Mouse (Mus musculus) E14TG2a.4 (cell line): ENCODE measurements around the gene Snn.

Experiments used
- CTCF ChIP-seq: conservative IDR thresholded peaks from 2 replicates; pipeline ENCODE4 v1.5.1; 2014; ENCODE audit warnings: low read length
- NANOG ChIP-seq: IDR thresholded peaks from 2 replicates; pipeline ENCODE4 v1.6.1; 2014; ENCODE audit warnings: borderline replicate concordance, low read length, mixed read lengths

- TF ChIP-seq CTCF (no peak), NANOG (no peak)
These were observed 37.1 kb upstream of the Snn start for GRCm38 (mm10) chr16:11023618-11024017.
